Mouse (Mus musculus) neural tube, embryonic 15.5 days (tissue): ENCODE results near the gene Fhl4. TPM values are rescaled to one million over a fixed set of nuclear protein-coding genes. Genes with fewer than 3 reads are reported as not detected.

Experiments used
- ATAC-seq: fragments of 200-750 bp; cut with Nextera tagmentation; 2 replicates; pipeline ENCODE4 v1.8.0; 2017; ENCODE audit warnings: mild to moderate bottlenecking, moderate TSS enrichment, moderate library complexity; ENCODE audit not compliant: low FRiP score
- H3K27ac ChIP-seq: fragments of 300-500 bp; sonication (generic); replicated peaks from 2 replicates; pipeline ENCODE4 v1.5.1; 2015; ENCODE audit warnings: mild to moderate bottlenecking, inconsistent platforms
- H3K27me3 ChIP-seq: fragments of 300-500 bp; sonication (generic); replicated peaks from 2 replicates; pipeline ENCODE4 v1.6.1; 2015; ENCODE audit warnings: inconsistent platforms
- H3K36me3 ChIP-seq: fragments of 300-500 bp; sonication (generic); 2 replicates; pipeline ENCODE4 v1.6.1; 2015; ENCODE audit warnings: inconsistent platforms
- H3K4me1 ChIP-seq: fragments of 300-500 bp; sonication (generic); 2 replicates; pipeline ENCODE4 v1.6.1; 2015; ENCODE audit warnings: inconsistent platforms
- H3K4me2 ChIP-seq: fragments of 300-500 bp; sonication (generic); 2 replicates; pipeline ENCODE4 v1.6.1; 2015; ENCODE audit warnings: inconsistent platforms, mild to moderate bottlenecking, moderate library complexity
- H3K4me3 ChIP-seq: fragments of 300-500 bp; sonication (generic); replicated peaks from 2 replicates; pipeline ENCODE4 v1.5.1; 2015; ENCODE audit warnings: mild to moderate bottlenecking, inconsistent platforms
- H3K9ac ChIP-seq: fragments of 300-500 bp; sonication (generic); replicated peaks from 2 replicates; pipeline ENCODE4 v1.6.1; 2015; ENCODE audit warnings: mild to moderate bottlenecking, inconsistent platforms
- H3K9me3 ChIP-seq: fragments of 300-500 bp; sonication (generic); replicated peaks from 2 replicates; pipeline ENCODE4 v1.6.1; 2016; ENCODE audit warnings: inconsistent platforms
- WGBS: fragments of 180-500 bp; shearing (Covaris S2); methylation state at CpG from one replicate; pipeline ENCODE4 v1.1.7; 2015; ENCODE audit warnings: mixed read lengths; 5-methylcytosine and 5-hydroxymethylcytosine counted together
- polyA plus RNA-seq: library from polyadenylated mRNA; unstranded; fragments of >200 nt; fragmentation: Nextera tagmentation; extraction: Ambion mirVana; gene quantifications from 2 replicates; pipeline ENCODE4 v1.2.1, GENCODE M21; 2015

The Fhl4 gene
- polyA plus RNA-seq, 1 experiment from 2014 or later: 1.6 TPM

DNA sequence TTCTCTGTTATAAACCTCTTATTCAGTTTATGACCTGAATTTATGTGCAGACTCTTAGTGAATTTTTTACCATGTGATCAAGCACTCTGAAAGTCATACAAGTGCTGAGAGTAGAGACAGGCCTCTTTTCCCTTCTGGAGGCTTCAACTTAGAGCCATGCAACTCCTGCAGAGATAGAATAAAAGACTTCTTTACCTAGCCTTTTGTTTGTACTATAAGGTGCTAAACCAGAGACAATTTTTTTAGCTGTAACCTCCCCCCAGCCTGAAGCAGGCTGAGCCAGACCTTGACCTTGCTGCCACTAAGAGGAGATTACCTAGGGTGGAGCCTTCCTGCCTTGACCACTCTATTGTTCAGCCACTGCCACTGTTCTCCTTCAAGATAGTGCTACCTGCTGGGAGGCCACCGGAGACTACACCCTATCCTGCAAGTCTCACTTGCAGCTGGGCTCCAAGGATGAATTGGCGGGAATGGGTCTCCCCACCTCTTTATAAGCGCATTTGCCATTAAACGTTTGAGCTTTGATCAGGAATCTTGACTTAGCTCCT is 30.6 kb downstream of the Fhl4 start:
- no peaks in the 10 kb centered on the region for H3K9me3 ChIP-seq
- 52% methylated on average over 4 of the region's 4 CpGs for WGBS
- no peaks in the 10 kb centered on the region for H3K27me3 ChIP-seq

GRCm38 (mm10) chr10:85054876-85055275 is 47.4 kb downstream of the Fhl4 start:
- 88% methylated on average over 2 of the region's 2 CpGs for WGBS
- H3K36me3 ChIP-seq: no peaks in the 10 kb centered on the region
- no peak overlapping the region for H3K4me2 ChIP-seq
- no peak overlapping the region for H3K4me3 ChIP-seq
- no peak overlapping the region for H3K27ac ChIP-seq
- no peaks in the 10 kb centered on the region for H3K9me3 ChIP-seq
- no peak for ATAC-seq
- no peaks in the 10 kb centered on the region for H3K27me3 ChIP-seq
- H3K9ac ChIP-seq: no peak overlapping the region
- no peaks in the 10 kb centered on the region for H3K4me1 ChIP-seq

More for the DNA sequence above, 30.6 kb downstream of the Fhl4 start:
- Histone ChIP-seq H3K9ac (no peak overlapping the region), H3K36me3 (no peaks in the 10 kb centered on the region), H3K4me1 (no peaks in the 10 kb centered on the region), H3K27ac (no peak overlapping the region), H3K4me2 (no peak overlapping the region), H3K4me3 (no peak overlapping the region)
- ATAC-seq: no peak

DNA sequence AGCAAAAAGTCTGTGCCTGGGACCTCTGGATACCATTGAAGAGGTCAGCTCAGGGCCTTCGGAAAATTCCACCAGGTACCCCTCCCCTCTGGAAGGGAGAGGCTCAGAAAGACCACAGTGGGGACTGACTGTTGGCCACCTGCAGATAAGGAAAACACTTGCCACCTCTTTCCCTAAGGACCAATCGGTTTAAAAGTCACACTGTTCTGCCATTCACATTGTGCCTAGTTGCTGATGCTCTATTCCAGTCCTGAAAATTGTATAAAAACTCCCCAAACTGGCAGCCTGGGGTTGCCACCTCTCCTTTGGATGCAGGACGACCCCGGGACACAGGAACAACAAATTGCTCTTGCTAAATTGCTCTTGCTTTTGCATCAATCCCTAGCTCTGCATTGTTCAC is 49.8 kb downstream of the Fhl4 start:
- no peak overlapping the region for H3K9ac ChIP-seq
- H3K4me3 ChIP-seq: no peak overlapping the region
- no peaks in the 10 kb centered on the region for H3K27me3 ChIP-seq
- H3K36me3 ChIP-seq: no peaks in the 10 kb centered on the region
- H3K9me3 ChIP-seq: no peaks in the 10 kb centered on the region
- H3K27ac ChIP-seq: no peak overlapping the region
- 11% methylated on average over 4 of the region's 4 CpGs for WGBS
- no peak overlapping the region for H3K4me2 ChIP-seq
- ATAC-seq: no peak
- H3K4me1 ChIP-seq: no peaks in the 10 kb centered on the region

- Histone ChIP-seq H3K27me3 (no peaks in the 10 kb centered on the region), H3K9ac (no peak overlapping the region), H3K9me3 (no peaks in the 10 kb centered on the region), H3K4me3 (no peak overlapping the region), H3K36me3 (no peaks in the 10 kb centered on the region), H3K4me1 (0 out of 2 replicates have a peak, but pooled peaks cover 3% of the 10 kb centered on the region), H3K4me2 (no peak overlapping the region), H3K27ac (no peak overlapping the region)
- ATAC-seq: no peak
- 66% methylated on average over 4 of the region's 4 CpGs for WGBS
Measured at GRCm38 (mm10) chr10:85050668-85051208, 51.6 kb downstream of the Fhl4 start.

DNA sequence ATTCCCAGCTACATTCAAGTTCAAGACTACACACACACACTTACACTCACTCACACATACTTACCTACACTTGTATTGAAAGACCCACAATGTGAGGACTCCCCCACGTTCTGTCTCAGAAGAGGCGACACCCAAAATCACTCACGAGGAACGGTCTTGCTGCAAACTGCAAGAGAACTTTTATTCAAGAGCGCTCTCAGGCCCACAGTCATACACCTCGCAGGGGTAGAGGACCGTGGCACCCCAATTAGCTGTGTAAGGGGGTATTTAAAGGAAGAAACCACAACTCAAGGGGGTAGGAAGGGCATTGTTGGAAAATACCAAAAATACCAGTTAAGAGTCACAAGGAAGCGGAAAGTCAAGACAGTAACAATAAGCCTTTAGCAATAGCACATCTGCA is 54.3 kb downstream of the Fhl4 start:
- Histone ChIP-seq H3K27ac (no peak overlapping the region), H3K9ac (no peak overlapping the region), H3K27me3 (no peaks in the 10 kb centered on the region), H3K4me2 (no peak overlapping the region), H3K36me3 (no peaks in the 10 kb centered on the region), H3K4me1 (peaks cover 12% of the 10 kb centered on the region), H3K4me3 (no peak overlapping the region), H3K9me3 (no peaks in the 10 kb centered on the region)
- WGBS: 96% methylated on average over 8 of the region's 8 CpGs
- ATAC-seq: no peak

DNA sequence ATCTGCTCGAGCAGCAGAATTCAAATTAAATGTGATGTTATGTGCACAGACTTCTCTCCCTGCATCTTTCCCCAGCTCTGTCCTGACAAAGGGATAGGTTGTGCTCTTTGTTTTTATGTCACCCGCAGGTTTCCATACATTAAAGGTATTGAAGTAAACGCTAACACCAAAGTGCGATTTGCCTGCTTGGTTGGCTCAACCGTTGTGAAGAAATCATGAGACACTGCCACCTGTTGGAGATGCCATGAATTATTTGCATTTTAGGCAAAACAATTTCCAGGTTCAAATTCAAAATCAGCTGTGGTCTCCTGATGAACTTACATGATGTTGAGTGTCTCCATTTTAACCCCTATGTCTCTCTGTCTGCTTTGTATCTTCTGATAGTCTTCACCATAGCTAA is 55.7 kb downstream of the Fhl4 start:
- Histone ChIP-seq H3K9ac (no peak overlapping the region), H3K4me2 (no peak overlapping the region), H3K27ac (no peak overlapping the region), H3K4me3 (no peak overlapping the region), H3K27me3 (peaks cover 11% of the 10 kb centered on the region; the same call in 1 of the 2 replicates), H3K9me3 (no peaks in the 10 kb centered on the region), H3K36me3 (no peaks in the 10 kb centered on the region), H3K4me1 (peaks cover 12% of the 10 kb centered on the region)
- WGBS: 31% methylated on average over 5 of the region's 5 CpGs
- ATAC-seq: no peak

Other genes starting within 250 kb of the Fhl4 start
- 42.9 and 44.0 TPM in 2 replicates for gene Ric8b, start 184.9 kb downstream of the Fhl4 start, polyA plus RNA-seq
- 52.9 and 59.0 TPM in 2 replicates for gene Tmem263, start 132 bp upstream of the Fhl4 start, polyA plus RNA-seq
- gene Mterf2, start 25.5 kb upstream of the Fhl4 start, polyA plus RNA-seq: 25.3 and 25.9 TPM in 2 replicates
- gene Cry1, start 82.6 kb upstream of the Fhl4 start, polyA plus RNA-seq: 30.7 and 33.8 TPM in 2 replicates